Mouse (Mus musculus) ovary, postnatal 10 days (tissue): Measurements from ENCODE around the gene Btg1-ps1.
"Not testable (repeated sequence)": the region's sequence is repeated elsewhere in the genome, so short reads cannot be mapped to it uniquely, and the experiment has no call there.

Experiments used
- DNase-seq: peaks from one replicate; pipeline ENCODE4 v3.0.0; 2022; ENCODE audit warnings: low spot score

Gene Btg1-ps1

GRCm38 (mm10) chrX:38018597-38018996 lies at the start of gene Btg1-ps1:
TSS of gene Btg1-ps1 (minus strand) at chrX:38018815.
- not testable (repeated sequence) for DNase-seq

GRCm38 (mm10) chrX:38066175-38066574 lies 47.6 kb upstream of the Btg1-ps1 start, which contains the start of gene Rhox10:
TSS of gene Rhox10 (plus strand) at chrX:38066475.
- DNase-seq: no peak

- DNase-seq: no peak
Measured at GRCm38 (mm10) chrX:38061544-38061943, 42.9 kb upstream of the Btg1-ps1 start.

- DNase-seq: not testable (repeated sequence)
Measured at GRCm38 (mm10) chrX:38043014-38043413, 24.4 kb upstream of the Btg1-ps1 start, which contains the start of gene Btg1-ps2. TSS of gene Btg1-ps2 (minus strand) at chrX:38043114.

GRCm38 (mm10) chrX:38039666-38040065 lies 21.1 kb upstream of the Btg1-ps1 start:
- DNase-seq: no peak

- no peak for DNase-seq
Measured at GRCm38 (mm10) chrX:38033841-38034240, 15.2 kb upstream of the Btg1-ps1 start.

GRCm38 (mm10) chrX:38008756-38009155 lies 9.9 kb downstream of the Btg1-ps1 start:
- no peak for DNase-seq
